Mouse (Mus musculus): ENCODE measurements at regions not wholly inside any gene's neighbourhood (a gene's known extent, or its start where the extent isn't known, plus 50 kb on each side); places are given as distances from the start of the nearest gene placed in this dataset.

- no peak for TF ChIP-seq CTCF (IDR thresholded peaks at IDR 0.05)
- TF ChIP-seq EP300 (IDR thresholded peaks at IDR 0.05) = no peak
Measured at GRCm38 (mm10) chr4:106146919-106147460, 169.0 kb upstream of the Usp24 start.
